Mouse (Mus musculus) kidney, embryonic 14.5 days (tissue): ENCODE data around the gene Erp27. TPM values are rescaled to one million over a fixed set of nuclear protein-coding genes. Genes with fewer than 3 reads are reported as not detected.

Experiments
- ATAC-seq: fragments of 200-750 bp; cut with Nextera tagmentation; 2 replicates; pipeline ENCODE4 v1.8.0; 2017; ENCODE audit warnings: moderate number of reproducible peaks, mild to moderate bottlenecking, moderate TSS enrichment, moderate library complexity; ENCODE audit not compliant: low FRiP score, low TSS enrichment
- H3K27ac ChIP-seq: fragments of 300-500 bp; sonication (generic); 2 replicates; pipeline ENCODE4 v1.5.1; 2014; ENCODE audit warnings: low read depth, mild to moderate bottlenecking, low read length, moderate library complexity, mixed read lengths
- H3K27me3 ChIP-seq: fragments of 300-500 bp; sonication (generic); 2 replicates; pipeline ENCODE4 v1.6.1; 2014; ENCODE audit warnings: mild to moderate bottlenecking, low read length; ENCODE audit not compliant: control insufficient read depth, insufficient read depth
- H3K36me3 ChIP-seq: fragments of 300-500 bp; sonication (generic); 2 replicates; pipeline ENCODE4 v1.6.1; 2014; ENCODE audit warnings: low read length, mixed read lengths; ENCODE audit not compliant: control insufficient read depth, insufficient read depth
- H3K4me1 ChIP-seq: fragments of 300-500 bp; sonication (generic); 2 replicates; pipeline ENCODE4 v1.6.1; 2014; ENCODE audit warnings: low read length, mixed read lengths; ENCODE audit not compliant: control insufficient read depth, insufficient read depth
- H3K4me2 ChIP-seq: fragments of 300-500 bp; sonication (generic); replicated peaks from 2 replicates; pipeline ENCODE4 v1.6.1; 2014; ENCODE audit warnings: low read depth, mild to moderate bottlenecking, low read length
- H3K4me3 ChIP-seq: fragments of 300-500 bp; sonication (generic); 2 replicates; pipeline ENCODE4 v1.5.1; 2014; ENCODE audit warnings: mild to moderate bottlenecking, low read length
- H3K9ac ChIP-seq: fragments of 300-500 bp; sonication (generic); 2 replicates; pipeline ENCODE4 v1.6.1; 2014; ENCODE audit warnings: low read depth, mild to moderate bottlenecking, low read length, moderate library complexity
- H3K9me3 ChIP-seq: fragments of 300-500 bp; sonication (generic); 2 replicates; pipeline ENCODE4 v1.6.1; 2016; ENCODE audit warnings: low read length; ENCODE audit not compliant: control insufficient read depth
- WGBS: fragments of 180-500 bp; shearing (Covaris S2); extraction: QIAGEN DNeasy Blood & Tissue Kit; methylation state at CpG from one replicate; pipeline ENCODE4 v1.1.7; 2014; 5-methylcytosine and 5-hydroxymethylcytosine counted together
- polyA plus RNA-seq: library from polyadenylated mRNA; unstranded; fragments of >200 nt; fragmentation: Nextera tagmentation; extraction: Ambion mirVana; gene quantifications from 2 replicates; pipeline ENCODE4 v1.2.1, GENCODE M21; 2014

Erp27 gene
- polyA plus RNA-seq, 1 experiment from 2014 or later, result 0.22 TPM

DNA sequence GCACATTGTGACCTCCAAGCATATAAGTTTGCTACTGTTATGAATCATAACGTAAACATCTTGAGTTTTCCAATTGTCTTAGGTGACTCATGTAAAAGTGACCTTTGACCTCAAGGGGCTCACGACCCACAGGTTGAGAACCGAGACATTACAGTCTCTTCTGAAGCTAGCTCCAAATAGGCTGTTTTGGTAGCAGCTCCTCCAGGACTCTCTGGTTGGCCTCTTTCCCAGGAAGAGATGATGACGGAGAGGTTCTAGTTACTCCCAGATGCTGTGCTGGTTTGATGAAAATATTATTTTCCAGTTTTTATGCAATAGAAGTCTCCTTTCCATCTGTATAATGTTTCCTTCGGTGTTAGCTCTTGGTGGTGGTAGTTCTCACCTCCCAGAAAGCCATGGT, 53.1 kb downstream of the Erp27 start:
- Histone ChIP-seq H3K4me1 (no peaks in the 10 kb centered on the region), H3K9ac (no peak overlapping the region), H3K36me3 (no peaks in the 10 kb centered on the region), H3K27ac (no peak overlapping the region), H3K4me2 (no peak overlapping the region), H3K4me3 (no peak overlapping the region), H3K9me3 (no peaks in the 10 kb centered on the region), H3K27me3 (no peaks in the 10 kb centered on the region)
- 73% methylated on average over 5 of the region's 5 CpGs for WGBS
- ATAC-seq, result no peak

DNA sequence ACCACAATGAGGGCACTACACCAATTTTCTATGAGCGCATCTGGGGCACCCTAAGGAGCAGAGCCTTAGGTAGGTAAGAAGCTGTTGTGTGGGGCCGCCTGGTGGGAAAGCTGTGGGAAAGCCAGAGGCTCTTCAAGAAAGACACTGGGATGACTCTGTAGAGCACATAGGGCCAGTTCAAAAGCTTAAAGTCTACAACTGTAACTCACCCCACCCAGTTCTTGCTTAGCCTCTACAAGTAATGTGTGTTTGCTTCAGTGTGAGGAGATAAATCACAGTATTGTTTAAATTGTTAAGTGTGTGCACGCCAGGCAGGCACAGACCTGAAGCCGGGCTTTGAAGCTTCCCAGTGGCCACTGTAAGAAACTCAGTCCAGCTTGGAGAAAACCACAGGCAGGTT, 55.8 kb downstream of the Erp27 start:
- WGBS, result 76% methylated on average over 4 of the region's 4 CpGs
- H3K4me2 ChIP-seq, result no peak overlapping the region

DNA sequence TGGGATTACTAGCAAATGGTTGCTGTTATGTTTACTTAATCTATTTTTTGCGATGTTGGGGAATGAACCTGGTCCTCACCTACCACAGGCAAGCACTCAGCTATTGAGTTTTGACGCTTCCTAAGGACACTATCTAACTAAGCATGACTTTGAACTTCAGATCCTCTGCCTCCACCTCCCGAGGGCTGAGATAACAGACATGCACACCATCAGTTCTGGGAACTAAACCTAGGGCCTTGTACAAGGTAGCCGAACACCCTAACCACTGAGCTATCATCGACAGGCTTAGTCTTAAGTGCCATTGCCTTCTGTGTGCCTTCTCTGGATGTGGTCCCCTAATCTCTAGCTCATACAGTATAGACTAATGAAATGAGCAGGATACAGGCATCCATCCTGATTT, 56.6 kb downstream of the Erp27 start:
- no peaks in the 10 kb centered on the region for H3K36me3 ChIP-seq
- no peaks in the 10 kb centered on the region for H3K27me3 ChIP-seq
- 92% methylated on average over 5 of the region's 5 CpGs for WGBS

More for the DNA sequence above, 55.8 kb downstream of the Erp27 start:
- H3K36me3 ChIP-seq, result no peaks in the 10 kb centered on the region
- H3K9me3 ChIP-seq, result no peaks in the 10 kb centered on the region
- no peak overlapping the region for H3K27ac ChIP-seq
- no peak for ATAC-seq
- H3K4me3 ChIP-seq, result no peak overlapping the region
- H3K27me3 ChIP-seq, result no peaks in the 10 kb centered on the region
- no peak overlapping the region for H3K9ac ChIP-seq
- H3K4me1 ChIP-seq, result no peaks in the 10 kb centered on the region

DNA sequence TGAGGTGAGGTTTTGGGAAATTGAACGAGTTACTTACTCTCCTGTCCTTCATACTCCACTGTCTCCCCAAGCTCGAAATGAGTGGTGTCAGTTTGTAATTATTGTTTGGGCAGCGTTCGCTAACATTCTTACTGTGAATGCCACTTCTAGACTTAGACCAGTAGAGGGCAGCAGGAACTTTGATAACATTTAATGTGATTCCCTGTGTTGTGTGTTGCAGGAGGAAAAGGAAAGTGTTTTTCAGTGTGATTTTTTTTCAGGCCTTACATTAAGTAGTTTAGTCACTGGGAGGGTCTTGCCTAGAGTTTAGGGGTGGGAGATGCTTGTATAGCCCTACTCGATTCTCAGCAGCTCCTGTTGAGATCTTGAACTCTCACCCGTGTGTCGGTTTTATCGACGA, 61.0 kb downstream of the Erp27 start:
- Histone ChIP-seq H3K4me3 (no peak overlapping the region), H3K27me3 (no peaks in the 10 kb centered on the region), H3K4me1 (peaks cover 3% of the 10 kb centered on the region), H3K9ac (no peak overlapping the region), H3K9me3 (no peaks in the 10 kb centered on the region), H3K36me3 (no peaks in the 10 kb centered on the region), H3K27ac (no peak overlapping the region), H3K4me2 (no peak overlapping the region)
- peak; percentile 22; the same call in 1 of the 2 replicates for ATAC-seq
- 43% methylated on average over 9 of the region's 9 CpGs for WGBS

More for the DNA sequence above, 56.6 kb downstream of the Erp27 start:
- H3K4me1 ChIP-seq, result no peaks in the 10 kb centered on the region
- H3K4me3 ChIP-seq, result no peak overlapping the region
- H3K27ac ChIP-seq, result no peak overlapping the region
- H3K9me3 ChIP-seq, result no peaks in the 10 kb centered on the region
- ATAC-seq, result no peak
- H3K9ac ChIP-seq, result no peak overlapping the region
- H3K4me2 ChIP-seq, result no peak overlapping the region

DNA sequence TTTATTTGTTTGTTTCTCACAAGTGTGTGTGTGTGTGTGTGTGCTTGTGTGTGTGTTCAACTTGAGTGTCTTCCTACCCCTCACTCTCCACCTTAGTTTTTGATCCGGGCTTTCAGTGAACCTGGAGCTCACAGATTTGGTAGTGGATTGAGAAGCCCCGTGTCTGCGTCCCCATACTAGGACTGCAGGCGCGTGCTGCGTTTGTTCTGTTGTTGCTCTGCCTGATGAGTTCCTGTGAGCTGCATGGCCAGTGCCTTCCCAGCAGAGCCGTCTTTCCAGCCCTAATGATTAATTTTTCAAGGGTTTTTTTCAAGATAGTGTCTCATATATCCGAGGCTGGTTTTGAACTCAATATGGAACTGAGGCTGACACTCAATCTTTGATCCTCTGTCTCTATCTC, 63.6 kb downstream of the Erp27 start:
- Histone ChIP-seq H3K36me3 (no peaks in the 10 kb centered on the region), H3K4me2 (no peak overlapping the region), H3K4me3 (no peak overlapping the region), H3K4me1 (peaks cover 3% of the 10 kb centered on the region), H3K9me3 (no peaks in the 10 kb centered on the region), H3K9ac (no peak overlapping the region), H3K27me3 (no peaks in the 10 kb centered on the region), H3K27ac (peak overlapping the region; percentile 67; the same call in 1 of the 2 replicates)
- ATAC-seq, result no peak
- 59% methylated on average over 8 of the region's 8 CpGs for WGBS

DNA sequence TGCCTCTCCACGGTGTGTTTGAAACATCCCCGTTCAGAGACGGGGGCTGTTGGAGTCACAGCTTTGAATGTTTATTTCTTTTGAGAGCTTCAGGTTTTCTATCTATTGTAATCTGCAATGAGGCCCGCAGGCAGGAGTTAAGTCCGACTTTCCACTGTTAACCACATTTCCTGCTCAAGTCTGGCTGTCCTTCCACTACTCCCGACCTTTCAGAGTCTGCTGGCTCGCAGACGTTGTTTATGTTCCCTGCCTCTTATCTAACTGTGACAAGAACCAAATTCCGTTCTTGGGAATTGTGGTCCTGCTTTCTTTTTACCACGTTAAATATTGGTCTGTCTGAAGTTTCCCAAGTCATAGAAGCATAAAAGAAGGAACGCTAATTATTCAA, 64.1 kb downstream of the Erp27 start:
- Histone ChIP-seq H3K9me3 (no peaks in the 10 kb centered on the region), H3K27ac (peak overlapping the region; percentile 67), H3K4me2 (no peak overlapping the region; the same call in 1 of the 2 replicates), H3K27me3 (no peaks in the 10 kb centered on the region), H3K36me3 (no peaks in the 10 kb centered on the region), H3K9ac (no peak overlapping the region), H3K4me1 (peaks cover 3% of the 10 kb centered on the region), H3K4me3 (no peak overlapping the region)
- 29% methylated on average over 11 of the region's 11 CpGs for WGBS
- ATAC-seq, result no peak; the same call in 1 of the 2 replicates

Other genes with a start within 250 kb of the Erp27 start
- 0.10 TPM in 1 of 2 replicates, not detected in the other for gene Gucy2c, start 140.4 kb downstream of the Erp27 start, polyA plus RNA-seq
- gene Hist4h4, start 117.8 kb downstream of the Erp27 start, polyA plus RNA-seq, result 1.2 and 2.3 TPM in 2 replicates
- gene H2afj, start 113.9 kb downstream of the Erp27 start, polyA plus RNA-seq, result 96.0 and 104 TPM in 2 replicates
- 1.7 and 1.9 TPM in 2 replicates for gene BC049715, start 94.6 kb downstream of the Erp27 start, polyA plus RNA-seq
- gene Wbp11, start 93.9 kb downstream of the Erp27 start, polyA plus RNA-seq, result 91.5 and 136 TPM in 2 replicates
- gene Smco3, start 86.7 kb downstream of the Erp27 start, polyA plus RNA-seq, result 1.1 and 1.4 TPM in 2 replicates
- 1.7 and 2.2 TPM in 2 replicates for gene Art4, start 64.4 kb downstream of the Erp27 start, polyA plus RNA-seq
- 168 and 215 TPM in 2 replicates for gene Mgp, start 46.4 kb downstream of the Erp27 start, polyA plus RNA-seq
- 0.11 and 0.81 TPM in 2 replicates for gene Pde6h, start 1.7 kb upstream of the Erp27 start, polyA plus RNA-seq
- 60.4 and 65.6 TPM in 2 replicates for gene Arhgdib, start 19.7 kb upstream of the Erp27 start, polyA plus RNA-seq
- 8.8 and 13.2 TPM in 2 replicates for gene Rerg, start 248.3 kb upstream of the Erp27 start, polyA plus RNA-seq